Mouse (Mus musculus): Measurements from ENCODE around the gene Acvr1b.

Acvr1b gene

DNA sequence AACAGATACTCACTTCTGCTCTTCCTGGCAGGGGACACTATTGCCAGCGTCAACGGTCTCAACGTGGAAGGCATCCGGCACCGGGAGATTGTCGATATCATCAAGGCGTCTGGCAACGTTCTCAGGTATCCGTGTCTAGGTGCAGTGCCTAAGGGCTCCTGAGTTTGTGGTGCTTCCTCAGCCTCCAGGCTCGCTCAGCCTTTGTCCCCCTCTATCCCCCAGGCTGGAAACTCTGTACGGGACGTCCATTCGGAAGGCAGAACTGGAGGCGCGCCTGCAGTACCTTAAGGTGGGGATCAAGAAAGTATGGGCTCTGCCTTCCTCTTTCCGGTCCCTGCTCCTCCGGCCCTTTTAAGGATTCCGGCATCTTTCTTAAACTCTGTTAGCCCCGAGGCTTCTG is 56.6 kb downstream of the Acvr1b start:
- DNase-seq (ENCODE audit: low spot score) = no peak

- no peak for DNase-seq (ENCODE audit: low spot score)
Observed at GRCm38 (mm10) chr15:101230995-101231647, 57.3 kb downstream of the Acvr1b start.

- DNase-seq (ENCODE audit: low spot score) = no peak
Observed at GRCm38 (mm10) chr15:101231648-101232180, 57.8 kb downstream of the Acvr1b start.

- no peak for DNase-seq (ENCODE audit: low spot score)
Observed at GRCm38 (mm10) chr15:101232607-101233006, 58.7 kb downstream of the Acvr1b start.

DNA sequence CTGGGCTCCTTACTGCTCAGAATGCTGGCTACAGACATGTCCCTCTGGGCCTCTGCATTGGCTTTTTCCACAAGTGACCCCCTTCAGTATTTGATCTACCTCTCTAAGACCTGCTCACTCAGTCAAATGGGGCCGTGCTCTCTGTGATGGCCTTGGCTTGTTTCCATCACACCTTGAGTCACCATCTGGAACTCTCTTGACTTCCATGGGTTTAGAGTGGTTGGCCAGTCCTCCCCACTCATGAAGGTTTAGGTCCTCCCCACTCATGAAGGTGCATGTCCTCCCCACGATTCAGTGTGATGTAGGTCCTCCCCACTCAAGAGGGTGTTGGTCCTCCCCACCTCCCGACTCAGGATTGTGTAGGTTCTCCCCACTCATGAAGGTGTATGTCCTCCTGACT is 59.3 kb downstream of the Acvr1b start:
- no peak for DNase-seq (ENCODE audit: low spot score)

- no peak for DNase-seq (ENCODE audit: low spot score)
Observed at GRCm38 (mm10) chr15:101233641-101234275, 59.9 kb downstream of the Acvr1b start.

- DNase-seq (ENCODE audit: low spot score) = no peak
Observed at GRCm38 (mm10) chr15:101234611-101235341, 60.9 kb downstream of the Acvr1b start.

DNA sequence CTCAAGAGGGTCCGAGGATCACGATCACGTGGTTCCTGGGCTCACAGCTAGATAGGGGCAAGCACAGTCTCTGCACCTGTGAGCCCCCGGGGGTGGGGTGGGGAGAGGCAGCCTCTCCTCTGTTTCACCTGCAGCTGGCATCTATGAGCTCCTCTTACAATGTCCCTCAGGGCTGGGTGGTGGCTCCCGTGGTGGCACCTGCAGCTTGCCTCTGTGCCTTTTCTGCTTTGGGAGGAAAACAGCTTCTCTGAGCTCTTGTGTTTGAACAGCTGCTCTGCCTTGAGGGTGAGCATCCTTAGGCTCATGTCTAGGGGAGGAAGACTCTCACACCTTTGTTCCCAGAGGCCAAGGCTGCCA is 61.5 kb downstream of the Acvr1b start:
- DNase-seq (ENCODE audit: low spot score) = no peak

DNA sequence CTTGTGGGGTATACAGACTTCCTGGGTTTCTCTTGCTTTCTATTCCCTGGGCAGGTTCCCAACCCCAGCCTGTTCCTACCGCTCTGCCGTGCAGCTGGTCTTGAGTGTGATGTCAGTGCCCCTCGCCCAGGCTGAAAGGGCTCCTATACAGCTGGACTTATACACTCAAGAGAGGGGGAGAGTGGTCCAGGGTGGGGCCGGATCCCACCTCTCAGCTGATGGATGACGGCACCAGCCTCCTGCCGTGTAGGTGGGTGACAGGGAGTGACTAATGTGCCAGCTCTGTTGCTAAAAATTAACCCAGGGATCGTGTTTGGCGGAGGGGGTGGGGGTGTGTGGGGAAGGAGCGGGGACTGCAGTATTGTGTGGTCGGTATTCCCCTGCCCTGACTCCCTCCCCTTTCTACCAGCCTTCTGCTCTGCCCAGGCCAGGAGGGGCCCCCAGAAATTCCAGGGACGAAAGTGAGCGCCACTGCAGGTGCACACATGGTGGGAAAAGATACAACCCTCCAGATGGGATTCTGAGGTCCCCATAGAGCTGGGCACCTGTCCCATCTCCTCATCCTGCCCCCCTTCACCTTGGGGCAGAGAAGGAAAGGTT is 62.0 kb downstream of the Acvr1b start:
- DNase-seq (ENCODE audit: low spot score) = peak; percentile 52

- DNase-seq (ENCODE audit: low spot score) = peak; percentile 83
Observed at GRCm38 (mm10) chr15:101236878-101237277, 63.0 kb downstream of the Acvr1b start.

GRCm38 (mm10) chr15:101238885-101239511 is 65.1 kb downstream of the Acvr1b start:
- DNase-seq (ENCODE audit: low spot score) = peak; percentile 90

DNA sequence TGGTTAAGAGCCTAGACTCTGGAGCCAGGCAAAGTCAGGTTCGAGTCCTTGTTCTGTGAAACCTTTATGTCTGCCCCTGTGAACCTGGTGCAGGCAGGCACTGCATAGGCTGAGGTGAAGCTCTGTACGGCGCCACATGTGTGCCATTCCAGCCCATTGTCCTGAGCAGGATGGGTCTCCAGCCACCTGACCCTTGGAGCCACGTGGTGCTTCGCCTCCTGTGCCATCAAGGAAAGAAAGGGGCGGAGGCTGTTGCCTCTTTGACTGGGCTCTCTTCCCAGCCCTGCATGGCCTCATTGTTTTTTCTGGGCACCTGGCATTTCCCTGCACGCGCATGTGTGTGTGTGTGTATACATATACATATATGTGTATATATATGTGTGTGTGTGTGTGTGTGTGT is 66.0 kb downstream of the Acvr1b start:
- peak; percentile 72 for DNase-seq (ENCODE audit: low spot score)

- peak; percentile 97 for DNase-seq (ENCODE audit: low spot score)
Observed at GRCm38 (mm10) chr15:101240799-101241204, 66.9 kb downstream of the Acvr1b start.

DNA sequence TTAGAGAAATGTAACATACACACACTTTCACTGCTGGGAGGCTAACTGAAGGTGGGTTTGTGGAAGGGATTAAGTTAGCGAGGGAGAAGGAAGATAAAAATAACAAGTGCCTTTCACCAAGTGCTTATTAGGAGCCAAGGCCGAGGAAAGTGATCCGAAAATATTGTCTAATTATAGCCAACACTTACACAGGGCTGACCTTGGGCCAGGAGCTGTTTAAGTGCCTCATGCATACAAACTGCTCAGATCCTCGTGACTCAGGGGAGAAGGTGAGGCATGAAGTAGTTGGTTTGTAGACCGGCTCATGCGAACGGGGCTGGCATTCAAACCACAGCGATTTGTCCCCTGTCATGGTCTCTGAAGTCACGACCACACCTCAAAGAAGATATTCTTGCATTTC is 67.4 kb downstream of the Acvr1b start:
- peak; percentile 61 for DNase-seq (ENCODE audit: low spot score)

DNA sequence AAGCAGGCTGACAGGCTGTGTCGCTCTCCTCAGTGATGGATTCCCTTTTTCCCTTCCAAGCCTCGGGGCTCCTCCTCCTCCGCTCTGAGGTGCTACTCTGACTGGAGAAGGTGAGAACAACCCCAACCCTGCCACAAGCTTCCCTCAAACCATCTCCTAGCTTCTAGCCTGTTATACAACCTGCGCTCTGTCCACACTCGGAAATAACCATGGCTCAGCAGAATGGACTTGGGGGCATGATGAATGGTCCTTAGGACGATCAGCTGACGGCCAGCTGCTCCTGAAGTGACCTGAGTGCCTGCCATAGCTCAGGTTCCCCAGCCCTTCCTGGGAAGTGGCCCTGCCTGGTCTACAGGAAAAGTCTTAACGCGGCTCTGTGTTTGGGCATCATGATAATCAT is 68.0 kb downstream of the Acvr1b start:
- DNase-seq (ENCODE audit: low spot score) = no peak

- DNase-seq (ENCODE audit: low spot score) = peak; percentile 84
Observed at GRCm38 (mm10) chr15:101242645-101243044, 68.8 kb downstream of the Acvr1b start.

DNA sequence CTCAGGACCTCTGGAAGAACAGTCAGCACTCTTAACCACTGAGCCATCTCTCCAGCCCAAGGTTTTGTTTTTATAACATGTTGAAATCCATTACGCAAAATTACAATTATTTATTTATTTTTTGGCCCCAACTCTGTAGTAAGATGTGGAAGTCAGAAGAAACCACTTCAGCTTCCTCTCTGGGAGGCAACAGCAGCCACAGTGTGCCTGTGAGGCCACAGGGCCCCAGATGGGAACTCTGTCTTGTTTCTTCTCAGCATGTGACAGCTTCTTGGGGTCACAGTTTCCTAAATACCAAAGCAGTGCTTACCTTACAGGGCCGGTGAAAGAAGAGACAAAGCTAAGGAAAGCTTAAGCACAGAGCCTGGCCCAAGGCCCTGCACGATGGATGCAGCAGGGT is 70.1 kb downstream of the Acvr1b start:
- DNase-seq (ENCODE audit: low spot score) = no peak

DNA sequence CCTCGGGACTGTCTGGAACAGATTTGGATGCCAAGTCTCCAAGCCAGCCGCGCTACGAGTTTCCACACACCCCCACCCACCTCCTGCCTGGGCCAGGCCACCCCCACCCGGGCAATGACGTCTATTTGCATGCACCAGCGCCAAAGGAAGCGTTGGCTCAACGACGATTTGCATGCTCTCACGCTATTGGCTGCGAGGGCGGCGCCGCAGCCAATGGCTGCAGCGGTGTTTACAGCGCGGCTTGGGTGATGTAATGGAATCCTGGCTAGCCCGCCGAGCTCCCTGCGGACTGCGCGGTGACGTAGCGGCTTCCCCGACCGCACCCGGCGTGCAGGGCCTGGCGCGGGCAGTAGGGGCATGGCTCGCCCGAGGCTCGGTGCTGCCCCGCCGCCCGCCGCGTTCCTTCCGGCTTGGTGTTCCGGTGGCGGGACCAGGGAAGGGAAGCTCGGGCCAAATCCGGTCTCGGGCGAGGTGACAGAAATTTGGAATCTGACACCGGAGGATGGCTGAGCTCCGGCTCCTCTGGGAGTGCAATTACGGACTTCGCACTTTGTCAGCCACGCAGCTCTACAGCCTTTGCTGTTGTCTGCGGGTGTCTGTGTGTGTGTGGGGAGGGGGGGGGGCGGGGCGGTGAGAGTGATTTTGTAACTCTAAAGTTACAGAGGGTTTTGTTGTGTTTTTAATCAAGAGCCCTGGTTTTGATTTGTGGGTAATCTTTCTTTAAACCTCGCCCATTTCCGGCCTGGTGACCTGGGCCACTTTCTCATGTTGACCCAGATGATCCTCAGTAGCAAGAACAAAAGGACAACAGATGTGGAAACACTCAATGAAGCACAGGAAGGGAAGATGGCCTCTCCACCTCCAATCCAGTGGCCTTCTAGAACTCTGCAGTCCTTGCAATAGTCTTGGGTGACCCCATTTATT is 72.6 kb downstream of the Acvr1b start:
- DNase-seq (ENCODE audit: low spot score) = peak; percentile 100

GRCm38 (mm10) chr15:101247155-101247498 is 73.3 kb downstream of the Acvr1b start:
- DNase-seq (ENCODE audit: low spot score) = no peak

- DNase-seq (ENCODE audit: low spot score) = no peak
Observed at GRCm38 (mm10) chr15:101248029-101248710, 74.3 kb downstream of the Acvr1b start.
